Mouse (Mus musculus) naive thymus-derived CD4-positive, alpha-beta T cell, adult 5 months (primary cell): Measurements from ENCODE around the gene Dnah7b. TPM values are rescaled to one million over a fixed set of nuclear protein-coding genes. Genes with fewer than 3 reads are reported as not detected.

Experiments used
- polyA plus RNA-seq: library from polyadenylated mRNA; unstranded; fragments of 100-300 nt; shearing (Covaris generic); gene quantifications from one replicate; pipeline ENCODE4 v1.2.1, GENCODE M21; 2017

The Dnah7b gene
- not detected for polyA plus RNA-seq

GRCm38 (mm10) chr1:46066015-46066414 is at the start of gene Dnah7b:
Gene Dnah7b (plus strand): TSS chr1:46066315.

Other genes starting within 250 kb of the Dnah7b start
- not detected for gene Gm5269, start 176.0 kb upstream of the Dnah7b start, polyA plus RNA-seq
- gene Slc40a1, start 139.8 kb upstream of the Dnah7b start, polyA plus RNA-seq: not detected